20 mouse cellular contexts compared by ENCODE assay signal in the genomic region with DNA sequence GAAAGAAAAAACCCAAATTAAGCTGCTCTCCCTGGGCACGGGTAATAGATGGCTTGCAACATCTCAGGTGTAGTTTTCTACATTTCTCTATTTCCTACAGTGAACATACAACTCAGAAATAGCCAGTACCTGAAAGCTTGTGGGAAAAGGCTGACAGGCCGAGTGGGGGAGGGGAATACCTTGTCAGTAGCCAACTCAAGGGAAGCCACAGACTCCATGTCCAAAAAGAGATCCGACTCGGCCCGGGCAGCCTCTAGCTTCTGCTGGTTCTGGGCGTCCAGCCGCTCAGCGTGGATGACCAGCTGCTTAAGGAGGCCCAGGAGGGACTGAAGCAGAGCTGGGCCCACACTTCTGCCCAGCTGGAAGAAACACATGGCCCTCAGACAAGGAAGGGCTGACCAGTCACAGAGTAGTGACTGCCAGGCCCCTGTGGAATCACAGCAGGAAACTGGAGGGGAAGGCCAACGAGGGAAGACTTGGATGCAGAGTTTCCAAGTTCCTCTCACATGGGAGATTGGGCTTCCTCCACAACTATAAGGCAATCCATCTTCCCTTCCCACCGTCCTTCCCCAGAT. TPM values are rescaled to one million over a fixed set of nuclear protein-coding genes. Genes with fewer than 3 reads are reported as not detected.
DNase-seq lines count a peak whose midpoint lies in the region; ATAC-seq lines count a peak whose summit lies in the region.
"Had no signal": no experiment of that assay in that cellular context is flagged by ENCODE, and none has a peak within 500 bp of the region (broad histone marks: within the 10 kb centered on the region; RNA-seq: fewer than 3 reads in every experiment).

No protein-coding gene starts in this region.

- no peak overlapping the region for H3K27ac ChIP-seq in neural tube, embryonic 12.5 days
- H3K27ac ChIP-seq in neural tube, embryonic 15.5 days (replicated peaks): no peak overlapping the region
- H3K27ac ChIP-seq: embryonic facial prominence, embryonic 10.5 days; forebrain, embryonic 13.5 days; hindbrain, embryonic 15.5 days had no signal

- peak; percentile 10 for DNase-seq in adrenal gland, postnatal 10 days
- no peak for DNase-seq in adrenal gland, adult (ENCODE audit: inconsistent age in 2 of 2, low spot score in 1 of 2)
- peak; percentile 13 for DNase-seq in gastrocnemius, postnatal 25 days
- DNase-seq in gastrocnemius, postnatal 4 days (ENCODE audit: low spot score in 2 of 2): no peak
- peak; percentile 11 for DNase-seq in kidney, postnatal 10 days
- DNase-seq in kidney, postnatal 36 days: no peak
- DNase-seq: adrenal gland, postnatal 25 days; B cell, adult 2 months; cerebellum, adult 18-20 months; cerebellum, postnatal 36 days; forebrain, postnatal 0 days; heart, postnatal 36 days had no signal

- H3K4me3 ChIP-seq in neural tube, embryonic 12.5 days: no peak overlapping the region
- no peak overlapping the region for H3K4me3 ChIP-seq in neural tube, embryonic 15.5 days (replicated peaks)
- H3K4me3 ChIP-seq: embryonic facial prominence, embryonic 10.5 days; forebrain, embryonic 13.5 days; hindbrain, embryonic 15.5 days had no signal

- H3K27me3 ChIP-seq in neural tube, embryonic 12.5 days (replicated peaks): no peaks in the 10 kb centered on the region
- H3K27me3 ChIP-seq in neural tube, embryonic 15.5 days (replicated peaks): no peaks in the 10 kb centered on the region
- H3K27me3 ChIP-seq: forebrain, embryonic 13.5 days; hindbrain, embryonic 15.5 days had no signal

- H3K9ac ChIP-seq in neural tube, embryonic 12.5 days: 0 out of 2 replicates have a peak overlapping the region, but pooled peaks have one; percentile 29
- no peak overlapping the region for H3K9ac ChIP-seq in neural tube, embryonic 15.5 days (replicated peaks)
- H3K9ac ChIP-seq: forebrain, embryonic 13.5 days; forebrain, postnatal 0 days; hindbrain, embryonic 15.5 days had no signal

- H3K9me3 ChIP-seq in neural tube, embryonic 12.5 days: no peaks in the 10 kb centered on the region
- H3K9me3 ChIP-seq in neural tube, embryonic 15.5 days (replicated peaks): no peaks in the 10 kb centered on the region
- H3K9me3 ChIP-seq: embryonic facial prominence, embryonic 10.5 days; forebrain, embryonic 13.5 days; G1E; hindbrain, embryonic 15.5 days had no signal

- ATAC-seq in neural tube, embryonic 12.5 days (ENCODE audit: low FRiP score, low read depth): no peak
- ATAC-seq in neural tube, embryonic 15.5 days (ENCODE audit: low FRiP score): no peak
- ATAC-seq: CD4-positive, CD25-positive, alpha-beta regulatory T cell, adult 4 months; forebrain, embryonic 13.5 days; forebrain, postnatal 0 days; intestine, embryonic 16.5 days had no signal

- H3K36me3 ChIP-seq in neural tube, embryonic 12.5 days: peaks cover 96% of the 10 kb centered on the region
- peaks cover 99% of the 10 kb centered on the region for H3K36me3 ChIP-seq in neural tube, embryonic 15.5 days

- no peak overlapping the region for H3K4me2 ChIP-seq in neural tube, embryonic 12.5 days (replicated peaks)
- H3K4me2 ChIP-seq in neural tube, embryonic 15.5 days: no peak overlapping the region
- H3K4me2 ChIP-seq: forebrain, embryonic 13.5 days; hindbrain, embryonic 15.5 days had no signal

- no peaks in the 10 kb centered on the region for H3K4me1 ChIP-seq in neural tube, embryonic 12.5 days
- H3K4me1 ChIP-seq in neural tube, embryonic 15.5 days: no peaks in the 10 kb centered on the region
- H3K4me1 ChIP-seq: forebrain, embryonic 13.5 days; hindbrain, embryonic 15.5 days had no signal

- WGBS in neural tube, embryonic 12.5 days: 78% methylated on average over 10 of the region's 10 CpGs
- WGBS in neural tube, embryonic 15.5 days: 87% methylated on average over 10 of the region's 10 CpGs

RNA-seq across cellular contexts. Expression of gene Urb1, which starts 34.2 kb away (rescaled TPM):
- 10 to 100 TPM; 11.9 to 14.3 TPM for total RNA-seq in adrenal gland, postnatal 10 days (2021)
- 1 to 10 TPM; 3.5 to 4.5 TPM for total RNA-seq in gastrocnemius, postnatal 25 days (2021)
- 1 to 10 TPM; 7.8 to 8.1 TPM for total RNA-seq in gastrocnemius, postnatal 4 days (2021)
- polyA plus RNA-seq in neural tube, embryonic 12.5 days (2016; fragmentation: Nextera tagmentation; extraction: Ambion mirVana): 9.8 and 11.4 TPM in 2 replicates
- polyA plus RNA-seq in neural tube, embryonic 15.5 days (2015; fragmentation: Nextera tagmentation; extraction: Ambion mirVana): 8.2 and 8.3 TPM in 2 replicates

RNA-seq across cellular contexts. Expression of gene Mrap, which starts 38.0 kb away (rescaled TPM):
- 100 to 1,000 TPM; 218 to 374 TPM for total RNA-seq in adrenal gland, postnatal 10 days (2021)
- total RNA-seq in gastrocnemius, postnatal 25 days (2021): 1 to 10 TPM in 1 of 2 experiments, under 1 TPM in 1; 0.69 to 5.3 TPM
- total RNA-seq in gastrocnemius, postnatal 4 days (2021): 1 to 10 TPM; 3.0 to 6.6 TPM
- not detected in 2 replicates for polyA plus RNA-seq in neural tube, embryonic 12.5 days (2016; fragmentation: Nextera tagmentation; extraction: Ambion mirVana)
- polyA plus RNA-seq in neural tube, embryonic 15.5 days (2015; fragmentation: Nextera tagmentation; extraction: Ambion mirVana): 0.15 and 0.22 TPM in 2 replicates
- polyA plus RNA-seq: CD4-positive, CD25-positive, alpha-beta regulatory T cell, adult 4 months; forebrain, embryonic 13.5 days; G1E had no signal

RNA-seq across cellular contexts. Expression of gene Mis18a, which starts 48.8 kb away (rescaled TPM):
- total RNA-seq in adrenal gland, postnatal 10 days (2021): 10 to 100 TPM in 1 of 2 experiments, 1 to 10 TPM in 1; 8.8 to 10.6 TPM
- total RNA-seq in gastrocnemius, postnatal 25 days (2021): 1 to 10 TPM in 1 of 2 experiments, under 1 TPM in 1; 0.97 to 1.3 TPM
- total RNA-seq in gastrocnemius, postnatal 4 days (2021): 1 to 10 TPM; 7.4 to 8.3 TPM
- polyA plus RNA-seq in neural tube, embryonic 12.5 days (2016; fragmentation: Nextera tagmentation; extraction: Ambion mirVana): 43.4 and 45.6 TPM in 2 replicates
- 20.4 and 31.3 TPM in 2 replicates for polyA plus RNA-seq in neural tube, embryonic 15.5 days (2015; fragmentation: Nextera tagmentation; extraction: Ambion mirVana)

RNA-seq across cellular contexts. Expression of gene Eva1c, which starts 50.5 kb away (rescaled TPM):
- 1 to 10 TPM; 4.3 to 4.5 TPM for total RNA-seq in adrenal gland, postnatal 10 days (2021)
- under 1 TPM in 1 of 2 experiments, not detected in 1; 0.24 TPM for total RNA-seq in gastrocnemius, postnatal 25 days (2021)
- total RNA-seq in gastrocnemius, postnatal 4 days (2021): 1 to 10 TPM in 1 of 2 experiments, under 1 TPM in 1; 0.39 to 1.3 TPM
- polyA plus RNA-seq in neural tube, embryonic 12.5 days (2016; fragmentation: Nextera tagmentation; extraction: Ambion mirVana): 1.7 and 2.4 TPM in 2 replicates
- polyA plus RNA-seq in neural tube, embryonic 15.5 days (2015; fragmentation: Nextera tagmentation; extraction: Ambion mirVana): 2.6 and 3.5 TPM in 2 replicates
- polyA plus RNA-seq: CD4-positive, CD25-positive, alpha-beta regulatory T cell, adult 4 months; G1E had no signal

Comparison
In these comparisons a context has a peak if more than half of its experiments do, and no peak if none do; other contexts are left out.
1. DNase-seq: peak in adrenal gland, postnatal 10 days (single experiment), gastrocnemius, postnatal 25 days (single experiment) and kidney, postnatal 10 days (single experiment); none in adrenal gland, adult (0 of 2), gastrocnemius, postnatal 4 days (0 of 2) and kidney, postnatal 36 days (0 of 2).
2. RNA of gene Mrap, which starts 38.0 kb away (total RNA-seq): 218 to 374 TPM in adrenal gland, postnatal 10 days; 3.0 to 6.6 TPM in gastrocnemius, postnatal 4 days and 0.69 to 5.3 TPM in gastrocnemius, postnatal 25 days; every median in the first group is over 10 times any median in the second.